Mouse (Mus musculus) forebrain, embryonic 11.5 days (tissue): ENCODE measurements around the gene Mrc1. TPM values are rescaled to one million over a fixed set of nuclear protein-coding genes. Genes with fewer than 3 reads are reported as not detected.

ENCODE experiments used
- ATAC-seq: fragments of 200-750 bp; cut with Nextera tagmentation; replicated peaks from 2 replicates; pipeline ENCODE4 v1.8.0; 2017; ENCODE audit warnings: moderate TSS enrichment; ENCODE audit not compliant: low FRiP score
- DNase-seq: peaks from one replicate; pipeline ENCODE4 v3.0.0-alpha.2; 2017; ENCODE audit warnings: low spot score
- H3K27ac ChIP-seq: fragments of 300-500 bp; sonication (generic); 2 replicates; pipeline ENCODE4 v1.5.1; 2014; ENCODE audit warnings: low read depth, low read length
- H3K27me3 ChIP-seq: fragments of 300-500 bp; sonication (generic); 2 replicates; pipeline ENCODE4 v1.6.1; 2014; ENCODE audit warnings: mild to moderate bottlenecking, low read length, mixed read lengths; ENCODE audit not compliant: control insufficient read depth, insufficient read depth
- H3K36me3 ChIP-seq: fragments of 300-500 bp; sonication (generic); 2 replicates; pipeline ENCODE4 v1.6.1; 2014; ENCODE audit warnings: mild to moderate bottlenecking, low read length, moderate library complexity, mixed read lengths; ENCODE audit not compliant: control insufficient read depth, insufficient read depth
- H3K4me1 ChIP-seq: fragments of 300-500 bp; sonication (generic); replicated peaks from 2 replicates; pipeline ENCODE4 v1.6.1; 2014; ENCODE audit warnings: low read length, mixed read lengths; ENCODE audit not compliant: control insufficient read depth, insufficient read depth
- H3K4me2 ChIP-seq: fragments of 300-500 bp; sonication (generic); 2 replicates; pipeline ENCODE4 v1.6.1; 2014; ENCODE audit warnings: low read depth, mild to moderate bottlenecking, low read length, moderate library complexity, mixed read lengths; ENCODE audit not compliant: severe bottlenecking
- H3K4me3 ChIP-seq: fragments of 300-500 bp; sonication (generic); 2 replicates; pipeline ENCODE4 v1.5.1; 2014; ENCODE audit warnings: low read depth, low read length
- H3K9ac ChIP-seq: fragments of 300-500 bp; sonication (generic); 2 replicates; pipeline ENCODE4 v1.6.1; 2014; ENCODE audit warnings: low read length
- H3K9me3 ChIP-seq: fragments of 300-500 bp; sonication (generic); 2 replicates; pipeline ENCODE4 v1.6.1; 2016; ENCODE audit warnings: low read length, mixed read lengths; ENCODE audit not compliant: control insufficient read depth
- WGBS: fragments of 180-500 bp; shearing (Covaris S2); extraction: QIAGEN DNeasy Blood & Tissue Kit; methylation state at CpG from one replicate; pipeline ENCODE4 v1.1.7; 2014; 5-methylcytosine and 5-hydroxymethylcytosine counted together
- microRNA counts: library from miRNA; unstranded; fragments of <30 nt; microRNA quantifications from one replicate; lab custom pipeline; 2015
- microRNA-seq: library from miRNA; unstranded; fragments of <30 nt; microRNA quantifications from one replicate; pipeline ENCODE4, GENCODE M21; 2016; ENCODE audit not compliant: insufficient number of aligned reads
- polyA plus RNA-seq: library from polyadenylated mRNA; unstranded; fragments of >200 nt; fragmentation: Nextera tagmentation; extraction: Ambion mirVana; gene quantifications from 2 replicates; pipeline ENCODE4 v1.2.1, GENCODE M21; 2014

Mrc1 gene
- polyA plus RNA-seq, 1 experiment from 2014 or later, result 3.8 TPM

GRCm38 (mm10) chr2:14312505-14313380 lies 83.6 kb downstream of the Mrc1 start:
- no peak overlapping the region for H3K4me2 ChIP-seq
- no peaks in the 10 kb centered on the region for H3K27me3 ChIP-seq
- no peaks in the 10 kb centered on the region for H3K9me3 ChIP-seq
- no peak overlapping the region for H3K9ac ChIP-seq
- WGBS, result 78% methylated on average over 4 of the region's 4 CpGs
- H3K27ac ChIP-seq, result no peak overlapping the region
- DNase-seq (no peak), ATAC-seq (no peak)
- H3K4me3 ChIP-seq, result no peak overlapping the region
- no peaks in the 10 kb centered on the region for H3K4me1 ChIP-seq
- H3K36me3 ChIP-seq, result no peaks in the 10 kb centered on the region

DNA sequence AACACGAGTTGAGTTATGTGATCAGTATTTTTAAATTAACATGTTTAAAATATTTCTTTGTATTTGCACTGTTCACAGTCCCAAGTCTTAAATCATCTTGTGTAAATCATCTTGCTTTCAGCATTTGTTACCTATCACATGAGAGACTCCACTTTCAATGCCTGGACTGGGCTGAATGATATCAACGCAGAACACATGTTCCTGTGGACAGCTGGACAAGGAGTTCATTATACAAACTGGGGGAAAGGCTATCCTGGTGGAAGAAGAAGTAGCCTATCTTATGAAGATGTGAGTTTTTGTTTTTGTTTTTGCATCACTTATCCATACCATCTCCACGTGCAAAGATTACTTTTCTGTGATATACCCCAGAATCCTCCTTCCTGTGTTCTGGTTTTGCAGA lies 85.9 kb downstream of the Mrc1 start:
- Histone ChIP-seq H3K4me2 (no peak overlapping the region), H3K4me1 (no peaks in the 10 kb centered on the region), H3K36me3 (no peaks in the 10 kb centered on the region), H3K27me3 (no peaks in the 10 kb centered on the region), H3K4me3 (no peak overlapping the region), H3K9ac (no peak overlapping the region), H3K27ac (no peak overlapping the region), H3K9me3 (no peaks in the 10 kb centered on the region)
- 80% methylated on average over 3 of the region's 3 CpGs for WGBS
- DNase-seq (no peak), ATAC-seq (no peak)

DNA sequence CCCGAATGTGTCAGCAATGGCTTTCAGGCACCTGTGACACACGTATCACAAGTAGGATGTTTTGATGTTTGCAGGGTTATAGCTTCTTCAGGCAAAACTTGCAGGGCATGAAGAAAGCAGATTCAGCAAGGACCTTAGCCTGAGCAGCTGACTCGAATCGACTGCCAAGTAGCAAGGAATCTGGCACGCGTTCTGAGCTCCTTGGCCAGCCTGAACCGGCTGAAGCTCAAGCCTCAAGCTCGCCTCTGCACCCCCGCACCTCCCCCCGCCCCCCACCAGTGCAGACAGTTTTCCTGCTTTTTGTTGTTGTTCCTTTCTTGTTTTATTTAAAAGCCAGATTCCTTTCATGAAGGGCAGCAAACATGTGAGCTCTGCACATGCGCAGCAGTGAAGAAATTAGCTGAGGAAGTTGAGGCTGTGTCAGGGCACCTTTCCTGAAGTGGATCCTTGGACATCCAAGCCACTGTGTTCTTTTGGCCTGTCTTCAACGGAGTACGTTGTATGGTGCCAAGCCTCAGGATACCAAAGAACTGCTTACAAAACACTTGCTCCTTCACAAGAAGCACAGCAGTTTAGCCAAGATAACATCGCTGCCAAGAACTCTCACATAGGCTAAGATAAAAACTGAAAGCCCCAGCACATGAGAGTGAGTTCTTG lies 112.6 kb downstream of the Mrc1 start:
- Histone ChIP-seq H3K4me1 (no peaks in the 10 kb centered on the region), H3K4me3 (no peak overlapping the region), H3K36me3 (no peaks in the 10 kb centered on the region), H3K4me2 (no peak overlapping the region), H3K27ac (no peak overlapping the region), H3K9me3 (no peaks in the 10 kb centered on the region), H3K9ac (no peak overlapping the region), H3K27me3 (no peaks in the 10 kb centered on the region)
- 82% methylated on average over 14 of the region's 14 CpGs for WGBS
- DNase-seq (no peak), ATAC-seq (no peak)

DNA sequence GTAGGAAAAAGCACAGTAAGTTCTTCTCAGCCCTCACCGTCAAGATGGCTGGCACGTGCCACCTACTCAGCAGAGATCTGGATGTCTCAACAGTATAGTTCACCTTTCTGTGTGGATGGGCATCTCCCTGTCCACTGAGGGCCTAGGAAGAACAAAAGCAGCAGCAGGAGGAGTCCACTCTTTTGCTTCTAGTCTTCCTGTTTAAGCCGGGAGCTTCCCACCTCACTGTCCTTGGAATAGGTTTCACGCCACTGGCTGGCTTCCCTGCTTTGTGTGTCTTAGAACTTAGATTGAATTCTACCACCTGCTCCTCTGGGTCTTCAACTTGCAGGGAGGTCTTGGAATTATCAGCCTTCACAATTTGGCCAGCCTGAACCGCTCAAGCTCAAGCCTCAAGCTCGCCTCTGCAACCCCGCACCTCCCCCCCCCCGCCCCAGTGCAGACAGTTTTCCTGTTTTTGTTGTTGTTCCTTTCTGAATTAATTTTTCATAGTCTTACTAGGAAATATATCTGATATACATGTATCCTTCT lies 113.2 kb downstream of the Mrc1 start:
- Histone ChIP-seq H3K27me3 (no peaks in the 10 kb centered on the region), H3K9me3 (no peaks in the 10 kb centered on the region), H3K36me3 (no peaks in the 10 kb centered on the region), H3K27ac (no peak overlapping the region), H3K4me2 (no peak overlapping the region), H3K4me3 (no peak overlapping the region), H3K9ac (no peak overlapping the region), H3K4me1 (no peaks in the 10 kb centered on the region)
- DNase-seq, result no peak
- no peak for ATAC-seq
- 91% methylated on average over 8 of the region's 8 CpGs for WGBS

MicroRNAs within 50 kb of the gene (microRNA counts, 519-probe panel; counts per million panel counts)
- microRNA mmu-miR-511 (lab: Ali Mortazavi, UCI), result 31.2 counts per million

Small RNAs within 50 kb of the gene (microRNA-seq; reads per million reads assigned to microRNA genes)
- 5.0 reads per million for gene Mir511

Other genes starting within 250 kb of the Mrc1 start
- gene Hacd1, start 173.3 kb upstream of the Mrc1 start, polyA plus RNA-seq, result 34.3 and 39.8 TPM in 2 replicates
- gene Stam, start 155.3 kb upstream of the Mrc1 start, polyA plus RNA-seq, result 96.0 and 109 TPM in 2 replicates
- not detected in 2 replicates for gene Tmem236, start 54.9 kb upstream of the Mrc1 start, polyA plus RNA-seq
- 0.23 and 0.67 TPM in 2 replicates for gene Slc39a12, start 158.9 kb downstream of the Mrc1 start, polyA plus RNA-seq